Mouse (Mus musculus) olfactory bulb, adult 2 months (tissue): Measurements from ENCODE around the gene Gm45902. TPM values are rescaled to one million over a fixed set of nuclear protein-coding genes. Genes with fewer than 3 reads are reported as not detected.

Experiments
- H3K27ac ChIP-seq: fragments of 200-500 bp; 2 replicates; pipeline ENCODE4 v1.5.1; 2012; ENCODE audit warnings: low read depth, low read length; ENCODE audit not compliant: insufficient read depth
- H3K4me1 ChIP-seq: fragments of 200-500 bp; 2 replicates; pipeline ENCODE4 v1.6.1; 2012; ENCODE audit warnings: low read length; ENCODE audit not compliant: control insufficient read depth, insufficient read depth
- H3K4me3 ChIP-seq: fragments of 200-500 bp; 2 replicates; pipeline ENCODE4 v1.5.1; 2012; ENCODE audit warnings: mild to moderate bottlenecking, low read depth, low read length, moderate library complexity; ENCODE audit not compliant: insufficient read depth
- CTCF ChIP-seq: fragments of 200-500 bp; IDR thresholded peaks from 2 replicates; pipeline ENCODE4 v1.5.1; 2012; ENCODE audit warnings: low read depth, mild to moderate bottlenecking, low read length, moderate library complexity; ENCODE audit not compliant: insufficient read depth
- POLR2A ChIP-seq: fragments of 200-500 bp; IDR thresholded peaks from 2 replicates; pipeline ENCODE4 v1.6.1; 2012; ENCODE audit warnings: mild to moderate bottlenecking, low read depth, low read length, moderate library complexity; ENCODE audit not compliant: insufficient read depth
- WGBS: fragments of 180-500 bp; shearing (Covaris S2); methylation state at CpG from one replicate; pipeline ENCODE4 v1.1.7; 2018; 5-methylcytosine and 5-hydroxymethylcytosine counted together
- polyA plus RNA-seq: library from polyadenylated mRNA; stranded (reverse); fragments of >200 nt; gene quantifications from 2 replicates; pipeline ENCODE4 v1.2.4, GENCODE M21; 2012; ENCODE audit warnings: low replicate concordance; ENCODE audit not compliant: missing spikeins, insufficient read depth, insufficient read length

Gene Gm45902
- not detected in 2 replicates for polyA plus RNA-seq

GRCm38 (mm10) chr2:3512552-3513454 is at the start of gene Gm45902, which contains the start of the genes Hspa14 and Cdnf:
Gene Gm45902 (minus strand): TSS chr2:3512790.
Gene Hspa14 (minus strand): TSS chr2:3512814.
Gene Cdnf (plus strand): TSS chr2:3513030.
- Histone ChIP-seq H3K4me3 (peak within 1 kb of the TSS; percentile 93), H3K27ac (peak within 1 kb of the TSS; percentile 93), H3K4me1 (peaks cover 6% of the 10 kb centered on the region; the same call in 1 of the 2 replicates)
- TF ChIP-seq CTCF (no peak), POLR2A (peak; percentile 51)
- under 1% methylated on average over 60 of the region's 60 CpGs for WGBS

- TF ChIP-seq POLR2A, result no peak
- peak; percentile 45; the same call in 1 of the 2 replicates for TF ChIP-seq CTCF
- 5% methylated on average over 4 of the region's 4 CpGs for WGBS
- no peak overlapping the region for H3K4me3 ChIP-seq
- no peaks in the 10 kb centered on the region for H3K4me1 ChIP-seq
- no peak overlapping the region for H3K27ac ChIP-seq
Observed at GRCm38 (mm10) chr2:3546588-3546987, 34.0 kb upstream of the Gm45902 start.

GRCm38 (mm10) chr2:3546055-3546454 is 33.5 kb upstream of the Gm45902 start:
- WGBS, result 60% methylated on average over 2 of the region's 2 CpGs

GRCm38 (mm10) chr2:3541307-3542079 is 28.9 kb upstream of the Gm45902 start:
- Histone ChIP-seq H3K4me1 (no peaks in the 10 kb centered on the region), H3K4me3 (no peak overlapping the region), H3K27ac (no peak overlapping the region)
- TF ChIP-seq POLR2A, result no peak
- no peak for TF ChIP-seq CTCF
- 69% methylated on average over 9 of the region's 9 CpGs for WGBS

More at GRCm38 (mm10) chr2:3546055-3546454, 33.5 kb upstream of the Gm45902 start:
- Histone ChIP-seq H3K4me1 (no peaks in the 10 kb centered on the region), H3K4me3 (no peak overlapping the region), H3K27ac (no peak overlapping the region)
- TF ChIP-seq POLR2A (no peak), CTCF (no peak)

GRCm38 (mm10) chr2:3526288-3526687 is 13.7 kb upstream of the Gm45902 start:
- WGBS, result 83% methylated on average over 6 of the region's 6 CpGs
- Histone ChIP-seq H3K27ac (no peak overlapping the region), H3K4me1 (no peaks in the 10 kb centered on the region), H3K4me3 (no peak overlapping the region)
- TF ChIP-seq POLR2A, result no peak
- TF ChIP-seq CTCF, result no peak

- no peak overlapping the region for H3K4me3 ChIP-seq
- WGBS, result 80% methylated on average over 4 of the region's 4 CpGs
- TF ChIP-seq POLR2A, result no peak
- TF ChIP-seq CTCF, result no peak
- H3K4me1 ChIP-seq, result no peaks in the 10 kb centered on the region
- no peak overlapping the region for H3K27ac ChIP-seq
Observed at GRCm38 (mm10) chr2:3522558-3522957, 10.0 kb upstream of the Gm45902 start.

GRCm38 (mm10) chr2:3512076-3512475 is 514 bp downstream of the Gm45902 start:
- H3K4me1 ChIP-seq, result peaks cover 6% of the 10 kb centered on the region; the same call in 1 of the 2 replicates
- peak overlapping the region; percentile 93 for H3K4me3 ChIP-seq
- 1% methylated on average over 15 of the region's 15 CpGs for WGBS
- no peak for TF ChIP-seq POLR2A
- no peak for TF ChIP-seq CTCF
- H3K27ac ChIP-seq, result 0 out of 2 replicates have a peak overlapping the region, but pooled peaks have one; percentile 68

GRCm38 (mm10) chr2:3500886-3501285 is 11.7 kb downstream of the Gm45902 start:
- H3K27ac ChIP-seq, result no peak overlapping the region
- no peaks in the 10 kb centered on the region for H3K4me1 ChIP-seq
- 98% methylated on average over 5 of the region's 5 CpGs for WGBS
- H3K4me3 ChIP-seq, result no peak overlapping the region
- no peak for TF ChIP-seq CTCF
